Mouse (Mus musculus): ENCODE measurements at regions not wholly inside any gene's neighbourhood (a gene's known extent, or its start where the extent isn't known, plus 50 kb on each side); places are given as distances from the start of the nearest gene placed in this dataset.
"Not testable (repeated sequence)": the region's sequence is repeated elsewhere in the genome, so short reads cannot be mapped to it uniquely, and the experiment has no call there.

GRCm38 (mm10) chr12:8410410-8411341 lies 89.1 kb downstream of the Rhob start:
- DNase-seq: no peak

GRCm38 (mm10) chr12:8402084-8402483 lies 88.9 kb downstream of the Hs1bp3 start:
- DNase-seq: no peak

GRCm38 (mm10) chr12:8401376-8401775 lies 88.1 kb downstream of the Hs1bp3 start:
- DNase-seq: no peak

GRCm38 (mm10) chr12:8400345-8401130 lies 87.3 kb downstream of the Hs1bp3 start:
- DNase-seq: no peak

GRCm38 (mm10) chr12:8398852-8399251 lies 85.6 kb downstream of the Hs1bp3 start:
- DNase-seq: no peak

GRCm38 (mm10) chr12:8396408-8396807 lies 83.2 kb downstream of the Hs1bp3 start:
- not testable (repeated sequence) for DNase-seq

- DNase-seq: no peak
Measured at GRCm38 (mm10) chr12:8394894-8395297, 81.7 kb downstream of the Hs1bp3 start.

GRCm38 (mm10) chr12:8393976-8394375 lies 80.7 kb downstream of the Hs1bp3 start:
- DNase-seq: no peak

Measured in cerebellum, adult 11-12 months (tissue).